Mouse (Mus musculus): ENCODE data around the gene Vac14. TPM values are rescaled to one million over a fixed set of nuclear protein-coding genes. Genes with fewer than 3 reads are reported as not detected.

Vac14 gene
- polyA plus RNA-seq, 1 experiment from 2014 or later = 15.1 TPM

DNA sequence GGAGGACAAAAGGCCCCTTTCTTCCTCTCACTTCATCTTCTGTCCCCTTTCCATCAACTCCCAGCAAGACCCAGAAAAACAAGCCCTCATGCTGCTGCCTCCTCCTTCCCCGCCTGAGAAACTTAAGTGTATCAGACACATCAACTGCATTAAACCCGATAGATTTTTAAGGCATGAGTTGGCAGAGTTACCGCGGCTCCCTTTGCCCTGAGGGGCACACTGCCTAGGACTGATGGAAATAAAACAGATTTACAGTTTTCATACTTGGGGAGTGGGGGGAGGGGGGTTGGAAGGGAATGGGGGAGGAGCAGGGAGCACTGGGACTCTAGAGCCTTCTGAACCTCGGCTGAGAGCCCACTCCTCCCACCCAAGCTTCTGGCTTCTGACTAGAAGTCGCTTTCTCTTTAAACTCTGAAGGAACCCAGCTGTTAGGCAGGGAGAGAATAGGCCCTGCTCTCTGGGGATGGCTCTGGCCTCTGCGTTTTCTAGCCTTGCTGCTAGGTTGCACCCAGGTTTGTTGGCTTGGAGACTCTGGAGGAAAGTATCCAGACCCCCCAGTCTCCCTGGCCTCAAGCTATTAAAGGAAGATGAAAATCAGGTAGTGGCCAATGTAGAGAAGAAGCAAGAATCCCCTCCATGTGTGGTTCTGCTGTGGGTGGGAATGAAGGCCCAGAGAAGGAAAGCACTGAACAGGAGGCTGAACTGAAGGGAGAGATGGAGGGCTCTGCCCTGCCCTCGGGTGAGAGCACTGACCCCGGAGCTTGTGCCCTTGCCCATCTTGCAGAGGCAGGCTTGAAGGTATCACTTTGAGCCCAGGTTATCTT lies 84.5 kb downstream of the Vac14 start:
- ATAC-seq (replicated peaks; ENCODE audit: extremely low read depth, insufficient read depth, low FRiP score) = peak; percentile 29; the same call in 1 of the 2 replicates
- Histone ChIP-seq H3K9ac (ENCODE audit: low read length) (no peak overlapping the region; the same call in 1 of the 2 replicates), H3K27me3 (ENCODE audit: control insufficient read depth, insufficient read depth, low read length) (no peaks in the 10 kb centered on the region), H3K36me3 (ENCODE audit: control insufficient read depth, insufficient read depth) (no peaks in the 10 kb centered on the region), H3K9me3 (replicated peaks; ENCODE audit: control insufficient read depth, low read length) (no peaks in the 10 kb centered on the region), H3K4me2 (ENCODE audit: low read depth, low read length) (no peak overlapping the region), H3K4me3 (ENCODE audit: low read length) (no peak overlapping the region), H3K27ac (ENCODE audit: low read length) (peak overlapping the region; percentile 67), H3K4me1 (ENCODE audit: control insufficient read depth, insufficient read depth, low read length) (peaks cover 34% of the 10 kb centered on the region)
- WGBS = 51% methylated on average over 9 of the region's 9 CpGs

DNA sequence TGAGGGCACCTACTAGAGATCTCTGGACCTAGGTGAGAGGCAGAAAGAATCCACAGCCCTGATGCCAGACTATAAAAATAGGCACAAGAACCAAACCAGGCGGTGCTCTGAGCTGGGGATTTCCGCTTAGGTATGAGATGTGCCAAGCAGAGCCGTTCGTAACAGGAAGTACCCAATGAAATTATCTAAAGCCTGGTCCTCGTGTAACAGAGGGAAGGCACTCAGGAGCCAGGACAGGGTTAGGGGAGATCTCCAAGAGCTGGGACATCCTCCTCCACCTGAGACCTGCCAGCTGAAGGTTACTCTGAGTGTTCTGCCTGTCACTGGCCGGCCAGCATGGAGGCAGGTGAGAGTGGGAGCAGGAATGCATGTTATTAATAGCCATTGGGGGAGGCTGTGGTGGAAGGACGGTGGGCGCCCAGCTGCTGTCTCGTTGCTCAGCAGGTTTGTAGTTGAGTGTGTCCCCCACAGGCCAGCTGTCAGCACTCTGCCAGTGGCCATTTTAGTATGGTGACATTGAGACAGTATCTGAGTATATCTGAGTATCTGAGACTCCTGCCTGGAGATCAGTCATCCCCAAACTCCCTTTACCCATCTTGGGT lies 85.2 kb downstream of the Vac14 start:
- H3K4me3 ChIP-seq (ENCODE audit: low read length) = no peak overlapping the region
- 34% methylated on average over 9 of the region's 9 CpGs for WGBS
- peak overlapping the region; percentile 7 for H3K9ac ChIP-seq (ENCODE audit: low read length)
- H3K27ac ChIP-seq (ENCODE audit: low read length) = peak overlapping the region; percentile 67
- peaks cover 34% of the 10 kb centered on the region for H3K4me1 ChIP-seq (ENCODE audit: control insufficient read depth, insufficient read depth, low read length)
- no peak overlapping the region for H3K4me2 ChIP-seq (ENCODE audit: low read depth, low read length)
- peak; percentile 20; the same call in 1 of the 2 replicates for ATAC-seq (replicated peaks; ENCODE audit: extremely low read depth, insufficient read depth, low FRiP score)
- no peaks in the 10 kb centered on the region for H3K27me3 ChIP-seq (ENCODE audit: control insufficient read depth, insufficient read depth, low read length)
- H3K9me3 ChIP-seq (replicated peaks; ENCODE audit: control insufficient read depth, low read length) = no peaks in the 10 kb centered on the region
- H3K36me3 ChIP-seq (ENCODE audit: control insufficient read depth, insufficient read depth) = no peaks in the 10 kb centered on the region

DNA sequence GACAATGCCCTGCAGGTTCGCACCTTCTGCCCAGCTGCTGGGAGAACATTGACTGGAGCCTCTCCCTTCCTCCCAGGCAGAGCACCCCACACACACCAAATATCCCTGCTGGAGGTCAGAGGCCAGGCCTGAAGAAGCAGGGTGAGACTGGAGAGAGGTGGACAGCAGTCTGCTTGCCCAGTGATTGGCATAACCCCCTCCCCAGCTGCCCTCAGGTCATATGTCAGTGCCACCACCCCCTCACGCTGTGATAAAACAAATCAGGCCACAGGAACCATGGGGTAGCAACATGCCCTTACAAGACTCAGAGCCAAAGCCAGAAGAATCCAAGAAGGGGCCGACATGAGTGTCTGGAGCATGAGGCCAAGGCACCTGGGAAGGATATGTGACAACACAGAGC lies 85.7 kb downstream of the Vac14 start:
- Histone ChIP-seq H3K27me3 (ENCODE audit: control insufficient read depth, insufficient read depth, low read length) (no peaks in the 10 kb centered on the region), H3K36me3 (ENCODE audit: control insufficient read depth, insufficient read depth) (no peaks in the 10 kb centered on the region), H3K9ac (ENCODE audit: low read length) (no peak overlapping the region), H3K9me3 (replicated peaks; ENCODE audit: control insufficient read depth, low read length) (no peaks in the 10 kb centered on the region), H3K27ac (ENCODE audit: low read length) (no peak overlapping the region), H3K4me1 (ENCODE audit: control insufficient read depth, insufficient read depth, low read length) (peaks cover 34% of the 10 kb centered on the region), H3K4me3 (ENCODE audit: low read length) (no peak overlapping the region), H3K4me2 (ENCODE audit: low read depth, low read length) (no peak overlapping the region)
- WGBS = 71% methylated on average over 3 of the region's 3 CpGs
- no peak for ATAC-seq (replicated peaks; ENCODE audit: extremely low read depth, insufficient read depth, low FRiP score)

DNA sequence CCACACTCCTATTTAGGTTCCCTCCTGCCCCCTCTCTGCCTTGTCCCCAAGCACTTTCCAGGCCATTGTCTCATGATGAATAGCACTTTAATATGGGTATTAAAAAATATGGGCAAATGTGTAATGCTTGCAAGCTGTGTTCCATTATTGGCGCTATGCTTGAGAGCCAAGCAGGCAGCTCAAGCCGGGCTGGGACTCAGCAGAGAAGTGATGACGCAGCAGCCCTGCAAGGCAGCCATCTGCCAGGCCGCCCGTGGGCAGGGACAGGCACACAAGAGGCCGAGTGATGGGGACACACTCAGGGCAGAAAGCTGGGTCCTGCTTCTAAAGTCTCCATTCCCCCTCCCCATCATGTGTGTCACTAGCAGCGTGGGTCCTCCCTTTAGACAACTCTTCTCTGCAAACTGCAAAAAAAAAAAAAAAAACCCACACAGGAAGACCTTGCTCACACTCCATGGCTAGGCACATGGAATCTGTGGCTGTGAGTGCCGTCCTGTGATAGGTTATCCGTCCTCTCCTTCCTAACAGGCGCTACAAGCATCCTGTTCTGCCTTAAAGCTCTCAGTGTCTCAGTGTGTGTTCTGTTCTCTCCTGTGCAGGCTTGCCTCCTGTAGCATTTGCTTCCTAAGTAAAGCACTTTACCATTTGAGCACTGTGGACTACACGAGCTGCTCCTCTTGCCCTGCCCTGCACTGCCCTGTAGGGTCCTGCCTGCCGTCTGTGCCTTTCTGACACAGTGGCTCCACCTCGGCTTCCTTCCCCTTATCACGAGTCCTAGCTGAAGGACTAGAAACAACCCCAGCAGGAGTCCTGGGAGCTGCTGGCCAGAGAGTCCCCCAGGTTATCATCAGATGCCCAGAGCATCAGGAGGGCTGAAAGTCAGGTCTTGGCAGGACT lies 87.3 kb downstream of the Vac14 start:
- ATAC-seq (replicated peaks; ENCODE audit: extremely low read depth, insufficient read depth, low FRiP score) = 0 out of 2 replicates have a peak, but pooled peaks have one; percentile 18
- H3K9me3 ChIP-seq (replicated peaks; ENCODE audit: control insufficient read depth, low read length) = no peaks in the 10 kb centered on the region
- peak overlapping the region; percentile 37; the same call in 1 of the 2 replicates for H3K27ac ChIP-seq (ENCODE audit: low read length)
- no peaks in the 10 kb centered on the region for H3K36me3 ChIP-seq (ENCODE audit: control insufficient read depth, insufficient read depth)
- no peak overlapping the region for H3K4me3 ChIP-seq (ENCODE audit: low read length)
- H3K4me1 ChIP-seq (ENCODE audit: control insufficient read depth, insufficient read depth, low read length) = peaks cover 45% of the 10 kb centered on the region
- H3K27me3 ChIP-seq (ENCODE audit: control insufficient read depth, insufficient read depth, low read length) = no peaks in the 10 kb centered on the region
- H3K9ac ChIP-seq (ENCODE audit: low read length) = no peak overlapping the region
- no peak overlapping the region for H3K4me2 ChIP-seq (ENCODE audit: low read depth, low read length)
- WGBS = 42% methylated on average over 14 of the region's 14 CpGs

DNA sequence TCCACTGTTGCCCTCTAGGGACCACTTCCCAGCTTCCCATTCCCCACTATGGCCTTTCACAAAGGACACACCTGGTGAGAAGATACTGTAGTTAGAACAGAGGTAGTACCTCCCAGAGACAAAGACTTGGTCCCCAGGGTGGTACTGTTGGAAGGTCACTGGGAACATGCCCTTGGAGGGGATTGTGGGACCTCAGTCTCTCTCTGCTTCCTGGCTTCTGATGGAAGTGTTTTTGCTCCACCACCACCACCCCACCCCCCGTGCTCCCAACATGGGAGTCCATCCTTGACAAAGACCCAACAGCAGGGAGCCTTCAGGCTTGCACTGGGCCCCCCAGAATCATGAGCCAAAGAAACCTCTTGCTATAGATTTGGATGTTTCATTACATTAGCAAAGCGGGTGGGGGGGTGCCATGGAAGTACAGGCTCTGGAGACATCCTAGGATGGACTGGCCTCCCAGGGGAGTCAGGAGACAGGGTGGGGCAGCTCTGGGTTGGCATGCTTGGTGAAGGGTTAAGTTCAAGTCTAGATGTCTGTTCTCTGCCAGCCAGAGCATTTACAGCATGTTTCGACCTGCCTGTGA lies 88.0 kb downstream of the Vac14 start:
- WGBS = 94% methylated on average over 3 of the region's 3 CpGs
- no peak for ATAC-seq (replicated peaks; ENCODE audit: extremely low read depth, insufficient read depth, low FRiP score)
- H3K36me3 ChIP-seq (ENCODE audit: control insufficient read depth, insufficient read depth) = no peaks in the 10 kb centered on the region

DNA sequence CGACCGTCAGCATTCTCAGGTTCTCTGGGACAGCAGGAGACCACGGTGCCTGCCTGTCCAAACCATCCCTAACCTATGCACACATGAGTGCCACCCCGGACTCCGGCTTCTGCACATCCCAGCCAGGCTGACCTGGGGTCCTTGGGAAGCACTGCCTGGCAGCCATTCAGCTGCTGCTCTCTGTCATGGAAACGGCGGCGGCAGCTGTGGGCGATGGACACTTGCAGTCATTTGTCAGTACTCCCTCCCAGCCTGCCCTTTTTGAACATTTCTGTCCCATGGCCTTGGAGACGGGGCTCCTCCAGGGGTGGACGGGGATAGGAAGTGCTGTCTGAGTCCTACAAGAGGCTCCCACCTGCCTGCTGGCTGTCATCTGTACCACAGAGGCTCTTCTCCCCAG lies 90.0 kb downstream of the Vac14 start:
- no peaks in the 10 kb centered on the region for H3K36me3 ChIP-seq (ENCODE audit: control insufficient read depth, insufficient read depth)
- H3K4me3 ChIP-seq (ENCODE audit: low read length) = no peak overlapping the region
- no peak for ATAC-seq (replicated peaks; ENCODE audit: extremely low read depth, insufficient read depth, low FRiP score)
- no peak overlapping the region for H3K27ac ChIP-seq (ENCODE audit: low read length)
- H3K4me1 ChIP-seq (ENCODE audit: control insufficient read depth, insufficient read depth, low read length) = peaks cover 66% of the 10 kb centered on the region
- H3K9me3 ChIP-seq (replicated peaks; ENCODE audit: control insufficient read depth, low read length) = no peaks in the 10 kb centered on the region
- H3K27me3 ChIP-seq (ENCODE audit: control insufficient read depth, insufficient read depth, low read length) = no peaks in the 10 kb centered on the region
- H3K4me2 ChIP-seq (ENCODE audit: low read depth, low read length) = no peak overlapping the region
- WGBS = 84% methylated on average over 11 of the region's 11 CpGs
- no peak overlapping the region for H3K9ac ChIP-seq (ENCODE audit: low read length)

More for the DNA sequence above, 88.0 kb downstream of the Vac14 start:
- no peaks in the 10 kb centered on the region for H3K27me3 ChIP-seq (ENCODE audit: control insufficient read depth, insufficient read depth, low read length)
- no peak overlapping the region for H3K4me3 ChIP-seq (ENCODE audit: low read length)
- H3K9me3 ChIP-seq (replicated peaks; ENCODE audit: control insufficient read depth, low read length) = no peaks in the 10 kb centered on the region
- no peak overlapping the region for H3K9ac ChIP-seq (ENCODE audit: low read length)
- peaks cover 52% of the 10 kb centered on the region for H3K4me1 ChIP-seq (ENCODE audit: control insufficient read depth, insufficient read depth, low read length)
- no peak overlapping the region for H3K4me2 ChIP-seq (ENCODE audit: low read depth, low read length)
- H3K27ac ChIP-seq (ENCODE audit: low read length) = no peak overlapping the region

DNA sequence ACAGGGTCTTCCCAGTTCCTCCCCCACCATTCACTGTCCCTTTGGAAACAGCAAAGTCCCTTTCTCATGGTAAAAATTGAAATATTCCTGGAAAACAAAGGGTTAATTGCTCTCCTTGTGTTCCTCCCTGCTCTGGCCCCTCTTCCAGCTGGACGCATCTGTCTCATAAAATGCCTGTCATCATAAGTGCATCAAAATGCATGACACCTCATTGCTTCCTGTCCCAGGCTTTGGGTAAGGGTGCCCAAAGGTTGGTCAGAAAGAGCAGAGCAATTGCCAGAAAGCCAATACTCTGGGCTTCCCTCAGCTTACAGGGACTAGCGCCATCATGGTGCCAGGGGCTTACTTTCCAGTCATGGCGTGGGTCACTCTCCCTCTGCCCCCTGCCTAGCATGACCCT lies 92.2 kb downstream of the Vac14 start:
- Histone ChIP-seq H3K27ac (ENCODE audit: low read length) (peak overlapping the region; percentile 87), H3K9ac (ENCODE audit: low read length) (peak overlapping the region; percentile 59; the same call in 1 of the 2 replicates), H3K4me3 (ENCODE audit: low read length) (no peak overlapping the region), H3K9me3 (replicated peaks; ENCODE audit: control insufficient read depth, low read length) (no peaks in the 10 kb centered on the region), H3K4me1 (ENCODE audit: control insufficient read depth, insufficient read depth, low read length) (peaks cover 64% of the 10 kb centered on the region), H3K4me2 (ENCODE audit: low read depth, low read length) (no peak overlapping the region), H3K27me3 (ENCODE audit: control insufficient read depth, insufficient read depth, low read length) (no peaks in the 10 kb centered on the region), H3K36me3 (ENCODE audit: control insufficient read depth, insufficient read depth) (no peaks in the 10 kb centered on the region)
- 48% methylated on average over 3 of the region's 3 CpGs for WGBS
- no peak for ATAC-seq (replicated peaks; ENCODE audit: extremely low read depth, insufficient read depth, low FRiP score)

DNA sequence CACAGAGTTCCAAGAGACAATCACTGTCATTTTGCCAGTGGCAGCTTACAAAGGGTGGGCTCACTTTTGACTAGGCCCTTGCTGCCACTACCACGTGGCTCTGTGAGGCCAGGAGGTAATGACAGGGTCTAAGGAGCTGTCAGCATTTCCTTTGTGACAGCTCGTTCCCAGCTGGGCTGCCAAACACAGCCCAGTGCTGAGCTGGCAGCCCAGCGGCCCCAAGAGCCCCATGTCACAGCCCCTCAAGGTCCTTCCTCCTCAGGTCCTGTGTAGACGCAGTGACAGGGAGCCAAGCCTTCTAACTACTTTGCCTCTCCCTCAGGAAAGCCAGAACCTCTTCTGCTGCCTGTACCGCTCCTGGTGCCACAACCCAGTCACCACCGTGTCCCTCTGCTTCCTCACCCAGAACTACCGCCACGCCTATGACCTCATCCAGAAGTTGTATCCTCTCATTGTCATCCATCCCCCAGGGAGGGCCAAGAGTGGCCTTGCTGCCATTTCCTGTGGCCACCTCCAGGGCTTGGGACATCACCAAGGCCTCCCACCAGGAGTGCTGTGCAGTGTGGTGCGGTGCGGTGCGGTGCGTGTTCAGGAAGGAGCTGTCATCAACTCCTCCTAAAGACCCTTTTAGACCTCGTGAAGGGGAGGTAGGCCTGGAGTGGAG lies 93.0 kb downstream of the Vac14 start:
- Histone ChIP-seq H3K4me2 (ENCODE audit: low read depth, low read length) (no peak overlapping the region), H3K27me3 (ENCODE audit: control insufficient read depth, insufficient read depth, low read length) (no peaks in the 10 kb centered on the region), H3K9ac (ENCODE audit: low read length) (peak overlapping the region; percentile 59), H3K9me3 (replicated peaks; ENCODE audit: control insufficient read depth, low read length) (no peaks in the 10 kb centered on the region), H3K36me3 (ENCODE audit: control insufficient read depth, insufficient read depth) (no peaks in the 10 kb centered on the region), H3K4me3 (ENCODE audit: low read length) (no peak overlapping the region), H3K4me1 (ENCODE audit: control insufficient read depth, insufficient read depth, low read length) (peaks cover 64% of the 10 kb centered on the region), H3K27ac (ENCODE audit: low read length) (peak overlapping the region; percentile 87)
- ATAC-seq (replicated peaks; ENCODE audit: extremely low read depth, insufficient read depth, low FRiP score) = peak; percentile 73
- 28% methylated on average over 13 of the region's 13 CpGs for WGBS

Data from heart, embryonic 16.5 days (tissue).